16 mouse cellular contexts compared by ENCODE assay signal in the genomic region with DNA sequence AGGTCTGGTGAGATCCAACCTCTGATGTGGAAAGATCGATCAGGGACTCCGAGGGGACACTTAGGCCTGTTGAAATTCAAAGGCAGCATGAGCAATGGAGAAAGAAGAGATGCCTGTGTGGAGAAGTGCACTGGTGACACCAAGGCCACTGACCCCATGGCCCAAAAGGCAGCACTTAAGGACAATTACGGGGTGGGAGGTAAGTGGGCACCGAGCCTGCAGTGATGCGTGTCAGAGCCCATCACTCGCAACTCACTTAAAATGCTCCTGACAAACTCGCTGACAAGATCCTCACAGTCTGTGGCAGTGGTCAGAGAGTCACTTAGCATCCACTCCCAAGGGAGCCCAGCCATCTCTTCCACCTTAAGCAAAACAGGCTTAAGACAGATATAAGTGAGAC.
"Had no signal": no experiment of that assay in that cellular context is flagged by ENCODE, and none has a peak within 500 bp of the region (broad histone marks: within the 10 kb centered on the region; RNA-seq: fewer than 3 reads in every experiment).

No protein-coding gene starts in this region.

- H3K27ac ChIP-seq: neural tube, embryonic 12.5 days; neural tube, embryonic 13.5 days; neural tube, embryonic 15.5 days; stomach, embryonic 15.5 days; stomach, postnatal 0 days had no signal

- H3K4me1 ChIP-seq: neural tube, embryonic 12.5 days; neural tube, embryonic 13.5 days; neural tube, embryonic 15.5 days; stomach, embryonic 15.5 days had no signal

- H3K27me3 ChIP-seq: neural tube, embryonic 12.5 days; neural tube, embryonic 13.5 days; neural tube, embryonic 15.5 days; stomach, embryonic 15.5 days had no signal

- H3K4me3 ChIP-seq: neural tube, embryonic 12.5 days; neural tube, embryonic 13.5 days; neural tube, embryonic 15.5 days; stomach, embryonic 15.5 days had no signal

- H3K9me3 ChIP-seq: neural tube, embryonic 12.5 days; neural tube, embryonic 13.5 days; neural tube, embryonic 15.5 days; stomach, embryonic 15.5 days had no signal

- H3K9ac ChIP-seq: neural tube, embryonic 12.5 days; neural tube, embryonic 13.5 days; neural tube, embryonic 15.5 days; stomach, embryonic 15.5 days had no signal

- H3K36me3 ChIP-seq: neural tube, embryonic 12.5 days; neural tube, embryonic 13.5 days; neural tube, embryonic 15.5 days; stomach, embryonic 15.5 days had no signal

- DNase-seq: right cerebral cortex, adult 18-20 months; right cerebral cortex, postnatal 14 days; right cerebral cortex, postnatal 25 days; right cerebral cortex, postnatal 4 days; spleen, adult 18-20 months; thymus, adult 18-20 months; thymus, adult 2 months; thymus, postnatal 14 days; thymus, postnatal 25 days; thymus, postnatal 36 days; thymus, postnatal 4 days had no signal
